21 mouse cellular contexts compared by ENCODE assay signal in the genomic region with DNA sequence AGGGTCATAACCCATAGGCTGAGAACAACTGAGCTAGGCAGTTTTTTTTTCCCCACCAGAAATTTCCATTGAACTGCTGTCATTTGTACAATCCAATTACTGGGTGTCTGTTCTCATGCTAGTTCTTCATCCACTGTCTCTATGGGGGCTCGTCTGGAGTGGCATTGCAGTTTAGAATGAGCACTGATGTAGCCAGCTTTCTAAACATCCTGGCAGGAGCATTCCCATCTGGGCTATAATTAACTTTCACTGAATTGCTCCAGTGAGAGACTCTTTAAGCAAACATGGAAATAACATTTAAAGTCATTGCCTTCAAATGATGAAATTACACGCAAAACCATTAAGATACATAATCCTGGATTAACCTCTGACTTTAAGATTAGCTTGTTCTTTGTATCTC.
DNase-seq lines count a peak whose midpoint lies in the region; ATAC-seq and TF ChIP-seq lines count a peak whose summit lies in the region.
"Had no signal": no experiment of that assay in that cellular context is flagged by ENCODE, and none has a peak within 500 bp of the region (broad histone marks: within the 10 kb centered on the region; RNA-seq: fewer than 3 reads in every experiment).

No protein-coding gene starts in this region.

- TF ChIP-seq POLR2A in brain, embryonic 14.5 days (IDR thresholded peaks at IDR 0.05; ENCODE audit: borderline replicate concordance, extremely low read depth, insufficient read depth, insufficient read length, poor library complexity, severe bottlenecking) = no peak
- no peak for TF ChIP-seq POLR2A in cerebellum, adult 2 months (IDR thresholded peaks at IDR 0.05; ENCODE audit: borderline replicate concordance, insufficient read depth, low read length)

- no peak for TF ChIP-seq CTCF in brain, embryonic 14.5 days (IDR thresholded peaks at IDR 0.05; ENCODE audit: borderline replicate concordance, extremely low read depth, insufficient read depth, insufficient read length)
- TF ChIP-seq CTCF in forebrain, postnatal 0 days (IDR thresholded peaks at IDR 0.05; ENCODE audit: low read depth) = no peak
- no peak for TF ChIP-seq CTCF in cerebellum, adult 2 months (IDR thresholded peaks at IDR 0.05; ENCODE audit: borderline replicate concordance, insufficient read depth, low read depth, low read length)

- no peaks in the 10 kb centered on the region; the same call in 1 of the 2 replicates for H3K4me1 ChIP-seq in forebrain, embryonic 11.5 days (replicated peaks; ENCODE audit: control insufficient read depth, insufficient read depth, low read length)
- no peaks in the 10 kb centered on the region for H3K4me1 ChIP-seq in forebrain, embryonic 10.5 days
- H3K4me1 ChIP-seq in forebrain, postnatal 0 days (ENCODE audit: insufficient read depth) = no peaks in the 10 kb centered on the region
- H3K4me1 ChIP-seq in neural tube, embryonic 14.5 days (ENCODE audit: control insufficient read depth, insufficient read depth, low read length) = no peaks in the 10 kb centered on the region
- no peaks in the 10 kb centered on the region for H3K4me1 ChIP-seq in cerebellum, adult 2 months (ENCODE audit: control insufficient read depth, insufficient read depth, low read length)
- H3K4me1 ChIP-seq: embryonic facial prominence, embryonic 15.5 days; hindbrain, embryonic 15.5 days; neural tube, embryonic 12.5 days had no signal

- H3K9ac ChIP-seq in forebrain, embryonic 11.5 days (ENCODE audit: low read length) = no peak overlapping the region
- no peak overlapping the region for H3K9ac ChIP-seq in forebrain, postnatal 0 days
- H3K9ac ChIP-seq in neural tube, embryonic 14.5 days (replicated peaks; ENCODE audit: low read depth, low read length) = no peak overlapping the region
- H3K9ac ChIP-seq: embryonic facial prominence, embryonic 15.5 days; hindbrain, embryonic 15.5 days; neural tube, embryonic 12.5 days had no signal

- no peak for DNase-seq in forebrain, embryonic 11.5 days (ENCODE audit: low spot score)
- DNase-seq in forebrain, embryonic 10.5 days (ENCODE audit: extremely low spot score, low spot score) = no peak
- DNase-seq in brain, embryonic 14.5 days (ENCODE audit: low read depth) = peak; percentile 78
- peak; percentile 24 for DNase-seq in forebrain, postnatal 0 days
- DNase-seq in cerebellum, adult 2 months = no peak
- DNase-seq in layer of hippocampus, adult 9-10 months (ENCODE audit: low spot score) = no peak
- DNase-seq: adrenal gland, adult 2 months; cerebellum, adult 11-12 months; cerebellum, postnatal 36 days; gastrocnemius, postnatal 10 days; kidney, adult 18-20 months; kidney, postnatal 4 days; layer of hippocampus, postnatal 36 days; left cerebral cortex, postnatal 4 days; lung, adult 18-20 months; lung, postnatal 36 days; thymus, postnatal 36 days had no signal

- H3K27ac ChIP-seq in forebrain, embryonic 11.5 days (ENCODE audit: low read depth, low read length) = no peak overlapping the region
- no peak overlapping the region for H3K27ac ChIP-seq in forebrain, embryonic 10.5 days
- H3K27ac ChIP-seq in forebrain, postnatal 0 days (ENCODE audit: low read depth, low read length) = no peak overlapping the region
- H3K27ac ChIP-seq in neural tube, embryonic 14.5 days (ENCODE audit: low read depth, low read length) = no peak overlapping the region
- no peak overlapping the region for H3K27ac ChIP-seq in cerebellum, adult 2 months (ENCODE audit: insufficient read depth, low read length)
- H3K27ac ChIP-seq: embryonic facial prominence, embryonic 15.5 days; hindbrain, embryonic 15.5 days; neural tube, embryonic 12.5 days had no signal

- H3K36me3 ChIP-seq in forebrain, embryonic 11.5 days (ENCODE audit: control insufficient read depth, insufficient read depth, low read length) = no peaks in the 10 kb centered on the region
- H3K36me3 ChIP-seq in forebrain, embryonic 10.5 days (replicated peaks) = no peaks in the 10 kb centered on the region
- no peaks in the 10 kb centered on the region for H3K36me3 ChIP-seq in forebrain, postnatal 0 days (ENCODE audit: insufficient read depth)
- no peaks in the 10 kb centered on the region for H3K36me3 ChIP-seq in neural tube, embryonic 14.5 days (ENCODE audit: control insufficient read depth, insufficient read depth, low read length)
- H3K36me3 ChIP-seq: embryonic facial prominence, embryonic 15.5 days; hindbrain, embryonic 15.5 days; neural tube, embryonic 12.5 days had no signal

- peak; percentile 72 for ATAC-seq in forebrain, embryonic 11.5 days (replicated peaks; ENCODE audit: low FRiP score)
- ATAC-seq in forebrain, postnatal 0 days = peak; percentile 67; the same call in 1 of the 2 replicates
- ATAC-seq in neural tube, embryonic 14.5 days (ENCODE audit: low read depth) = peak; percentile 46; the same call in 1 of the 2 replicates

- no peak overlapping the region for H3K4me3 ChIP-seq in forebrain, embryonic 11.5 days (ENCODE audit: low read depth, low read length)
- H3K4me3 ChIP-seq in forebrain, embryonic 10.5 days = no peak overlapping the region
- no peak overlapping the region for H3K4me3 ChIP-seq in forebrain, postnatal 0 days (ENCODE audit: low read depth, low read length)
- H3K4me3 ChIP-seq in neural tube, embryonic 14.5 days (ENCODE audit: low read depth, low read length) = no peak overlapping the region
- H3K4me3 ChIP-seq in cerebellum, adult 2 months (replicated peaks; ENCODE audit: insufficient read depth, low read depth, low read length) = no peak overlapping the region
- H3K4me3 ChIP-seq: embryonic facial prominence, embryonic 15.5 days; hindbrain, embryonic 15.5 days; neural tube, embryonic 12.5 days had no signal

- H3K4me2 ChIP-seq in forebrain, embryonic 11.5 days (ENCODE audit: low read depth, low read length, severe bottlenecking) = no peak overlapping the region
- no peak overlapping the region for H3K4me2 ChIP-seq in forebrain, postnatal 0 days (ENCODE audit: low read depth)
- no peak overlapping the region for H3K4me2 ChIP-seq in neural tube, embryonic 14.5 days (ENCODE audit: low read depth, low read length)
- H3K4me2 ChIP-seq: embryonic facial prominence, embryonic 15.5 days; hindbrain, embryonic 15.5 days; neural tube, embryonic 12.5 days had no signal

- no peaks in the 10 kb centered on the region for H3K9me3 ChIP-seq in forebrain, embryonic 11.5 days (ENCODE audit: control insufficient read depth, low read length)
- H3K9me3 ChIP-seq in forebrain, embryonic 10.5 days = no peaks in the 10 kb centered on the region
- H3K9me3 ChIP-seq in forebrain, postnatal 0 days (ENCODE audit: low read length) = no peaks in the 10 kb centered on the region
- H3K9me3 ChIP-seq in neural tube, embryonic 14.5 days (ENCODE audit: control insufficient read depth, low read length) = no peaks in the 10 kb centered on the region
- H3K9me3 ChIP-seq: embryonic facial prominence, embryonic 15.5 days; hindbrain, embryonic 15.5 days; neural tube, embryonic 12.5 days had no signal

- no peaks in the 10 kb centered on the region for H3K27me3 ChIP-seq in forebrain, embryonic 11.5 days (ENCODE audit: control insufficient read depth, insufficient read depth, low read length)
- no peaks in the 10 kb centered on the region for H3K27me3 ChIP-seq in forebrain, embryonic 10.5 days (ENCODE audit: poor library complexity, severe bottlenecking)
- no peaks in the 10 kb centered on the region for H3K27me3 ChIP-seq in forebrain, postnatal 0 days (ENCODE audit: insufficient read depth, low read length)
- H3K27me3 ChIP-seq in neural tube, embryonic 14.5 days (ENCODE audit: control insufficient read depth, insufficient read depth, low read length) = no peaks in the 10 kb centered on the region
- no peaks in the 10 kb centered on the region for H3K27me3 ChIP-seq in cerebellum, adult 2 months (ENCODE audit: control insufficient read depth, insufficient read depth, low read length)
- H3K27me3 ChIP-seq: embryonic facial prominence, embryonic 15.5 days; hindbrain, embryonic 15.5 days; neural tube, embryonic 12.5 days had no signal

- whole genome bisulfite sequencing in forebrain, embryonic 11.5 days = 21% methylated on average over 2 of the region's 2 CpGs
- 28% methylated on average over 2 of the region's 2 CpGs for WGBS in forebrain, embryonic 10.5 days
- WGBS in forebrain, postnatal 0 days = 12% methylated on average over 2 of the region's 2 CpGs
- WGBS in neural tube, embryonic 14.5 days = 20% methylated on average over 2 of the region's 2 CpGs
- 32% methylated on average over 2 of the region's 2 CpGs for WGBS in cerebellum, adult 2 months

Comparison
In these comparisons a context has a peak if more than half of its experiments do, and no peak if none do; other contexts are left out.
1. DNase-seq: peak in brain, embryonic 14.5 days (single experiment) and forebrain, postnatal 0 days (single experiment); none in forebrain, embryonic 11.5 days (single experiment), forebrain, embryonic 10.5 days (single experiment), cerebellum, adult 2 months (0 of 2) and layer of hippocampus, adult 9-10 months (single experiment).
2. Peak in every context shown above with its lines, with median percentiles within 50 percentile points of each other: ATAC-seq.